Mouse (Mus musculus) gastrocnemius, adult 8-10 months (tissue): ENCODE measurements around the gene Mt4. TPM values are rescaled to one million over a fixed set of nuclear protein-coding genes. Genes with fewer than 3 reads are reported as not detected.

ENCODE experiments used
- DNase-seq, 2 experiments: peaks; one replicate each; pipeline ENCODE4 v3.0.0; 2022; ENCODE audit warnings: low spot score in 2 of 2
- total RNA-seq, 4 experiments: library from RNA; stranded (reverse); gene quantifications; 2 replicates each; pipeline ENCODE4 v1.2.4; 2022

The Mt4 gene
- total RNA-seq: not detected

GRCm38 (mm10) chr8:94136933-94137332 is at the start of gene Mt4:
Gene Mt4 (plus strand): TSS chr8:94137197.
- DNase-seq: no peak

DNA sequence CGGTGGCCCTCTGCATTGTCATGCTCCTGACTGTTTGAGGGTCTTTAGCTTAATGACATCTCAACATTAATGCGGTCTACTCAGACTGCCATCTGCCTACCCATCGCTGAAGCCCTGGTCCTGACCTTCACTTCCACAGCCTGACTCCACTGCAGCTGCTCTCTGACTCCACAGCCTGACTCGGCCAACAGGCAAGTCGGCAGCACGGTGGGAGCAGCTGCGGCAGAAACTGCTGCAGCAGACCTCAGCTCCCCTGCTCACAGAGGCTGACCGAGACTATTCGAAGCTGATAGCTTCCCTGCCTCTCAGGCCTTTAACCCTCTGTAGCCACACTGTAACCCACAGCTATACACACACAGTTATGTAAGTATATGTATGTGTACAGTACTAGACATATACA is 49.0 kb upstream of the Mt4 start:
- no peak for DNase-seq

DNA sequence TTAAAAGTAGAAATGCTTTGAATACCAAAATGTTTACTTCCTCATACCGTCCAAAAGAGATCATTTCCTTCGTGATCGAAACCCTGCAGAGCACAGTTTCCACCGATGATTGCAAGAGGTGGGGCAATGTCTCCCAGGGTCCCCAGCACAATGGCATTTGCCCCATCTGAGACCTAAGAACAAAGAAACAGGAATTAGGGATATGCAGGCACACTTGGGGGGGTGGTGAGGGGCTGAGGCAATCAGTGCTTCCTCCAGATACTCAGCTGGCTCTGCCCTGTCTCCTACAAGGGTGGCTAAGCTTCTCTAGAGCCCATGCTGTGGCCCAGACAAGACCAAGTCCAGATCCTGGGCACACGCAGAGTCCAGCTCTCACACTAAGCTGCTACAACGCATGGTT is 47.3 kb upstream of the Mt4 start:
- no peak for DNase-seq

- no peak for DNase-seq
Measured at GRCm38 (mm10) chr8:94092848-94093247, 44.1 kb upstream of the Mt4 start.

DNA sequence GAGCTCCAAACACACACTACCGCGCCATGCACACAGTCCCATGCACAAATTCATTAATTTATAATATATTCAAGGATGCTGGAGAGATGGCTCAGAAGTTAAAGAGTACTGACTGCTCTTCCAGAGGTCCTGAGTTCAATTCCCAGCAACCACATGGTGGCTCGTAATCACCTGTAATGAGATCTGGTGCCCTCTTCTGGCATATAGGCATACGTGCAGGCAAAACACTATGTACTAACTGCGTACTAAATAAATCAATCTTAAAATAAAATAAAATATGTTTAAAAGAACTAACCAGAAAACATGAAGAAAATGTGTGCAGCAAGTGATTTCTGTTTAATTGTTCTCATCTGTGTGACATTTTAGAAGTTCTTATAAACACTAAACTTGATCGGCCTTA is 42.7 kb upstream of the Mt4 start:
- no peak for DNase-seq

- DNase-seq: peak; percentile 98 to 100
Measured at GRCm38 (mm10) chr8:94098081-94098974, 38.7 kb upstream of the Mt4 start, which contains the start of gene Bbs2. Gene Bbs2 (minus strand): TSS chr8:94098928.

DNA sequence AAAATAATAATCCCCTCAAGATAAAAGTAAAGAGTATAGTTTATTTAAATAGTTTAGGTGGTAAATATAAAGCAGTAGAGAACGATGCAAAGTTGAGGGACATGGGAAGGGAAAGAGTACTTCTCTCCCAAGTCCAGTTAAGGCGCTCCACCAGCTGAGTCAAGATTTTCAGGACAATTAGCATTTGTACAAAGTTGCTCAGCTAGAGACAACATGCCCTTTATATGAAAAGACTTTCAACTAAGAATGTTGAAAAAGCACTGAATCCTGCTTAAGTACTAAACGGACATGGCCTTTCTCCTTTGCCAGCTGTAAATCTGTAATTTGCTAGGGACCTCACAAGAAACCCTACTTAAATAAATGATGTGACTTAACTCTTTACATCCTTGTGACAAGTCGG is 38.0 kb upstream of the Mt4 start:
- no peak for DNase-seq

DNA sequence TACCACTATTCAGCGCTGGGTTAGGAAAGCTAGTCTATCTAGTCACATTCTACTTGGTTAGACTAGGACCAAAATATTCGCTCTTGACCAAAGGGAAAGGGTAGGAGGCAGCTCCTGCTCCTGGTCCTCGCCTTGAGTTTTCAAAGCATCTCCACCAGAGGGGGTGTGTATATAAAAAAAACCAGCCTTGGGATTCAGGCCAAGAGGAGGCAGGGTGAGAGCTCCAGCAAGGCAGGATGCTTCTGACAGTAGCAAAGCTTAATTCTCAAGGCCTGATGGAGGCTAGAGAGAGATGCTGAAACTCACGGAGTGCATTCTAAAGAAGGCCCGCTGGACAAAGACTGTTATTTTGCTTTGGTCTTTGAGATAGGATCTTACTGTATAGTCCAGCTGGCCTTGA is 32.9 kb upstream of the Mt4 start:
- no peak for DNase-seq

GRCm38 (mm10) chr8:94107871-94108270 is 29.1 kb upstream of the Mt4 start:
- peak in 1 of 2 experiments; percentile 5 for DNase-seq

- no peak for DNase-seq
Measured at GRCm38 (mm10) chr8:94109396-94109795, 27.6 kb upstream of the Mt4 start.

DNA sequence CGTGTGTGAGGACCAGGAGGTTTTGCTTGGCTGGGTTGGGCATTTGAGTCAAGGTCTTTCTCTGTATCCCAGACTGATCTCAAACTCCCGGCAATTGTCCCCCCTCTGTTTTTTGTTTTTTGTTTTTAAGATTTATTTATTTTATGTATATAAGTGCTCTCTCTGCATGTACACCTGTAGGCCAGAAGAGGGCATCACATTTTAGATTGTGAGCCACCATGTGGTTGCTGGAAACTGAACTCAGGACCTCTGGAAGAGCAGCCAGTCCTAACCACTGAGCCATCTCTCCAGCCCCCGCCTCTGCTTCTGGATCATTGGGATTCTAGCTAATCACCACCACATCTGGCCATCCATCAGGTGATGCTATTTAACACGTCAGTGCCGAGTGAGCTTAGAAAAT is 27.2 kb upstream of the Mt4 start:
- no peak for DNase-seq

DNA sequence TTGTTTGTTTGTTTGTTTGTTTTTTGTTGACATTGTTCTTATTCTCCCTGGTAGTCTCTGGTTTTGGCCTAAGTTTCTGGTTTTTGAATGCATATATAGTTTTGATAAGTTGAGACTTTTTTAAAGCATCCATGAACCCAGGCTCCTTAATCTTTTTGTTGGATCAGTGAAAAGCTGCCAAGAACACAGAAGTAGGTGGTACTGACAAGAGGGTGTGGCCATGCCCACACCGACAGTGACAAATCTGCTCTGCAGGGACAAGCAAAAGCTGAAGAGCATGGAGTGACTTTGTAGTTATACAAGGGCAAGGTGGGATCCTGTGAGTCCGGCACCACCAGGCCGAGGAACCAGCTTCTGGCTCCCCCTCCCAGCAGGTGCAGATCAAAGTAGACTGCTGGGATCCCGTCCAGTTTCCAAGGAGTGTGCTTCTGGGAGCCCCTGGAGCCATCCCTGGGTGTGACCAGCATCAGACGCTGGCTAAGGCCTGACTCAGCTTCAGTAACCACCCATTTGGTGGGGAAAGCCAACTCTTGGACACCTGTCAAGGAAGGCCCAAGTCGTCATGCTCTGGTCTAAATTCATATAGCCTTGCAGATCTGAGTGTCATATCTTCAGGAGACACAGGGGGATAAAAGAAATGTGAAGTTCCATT is 26.3 kb upstream of the Mt4 start:
- DNase-seq: no peak

DNA sequence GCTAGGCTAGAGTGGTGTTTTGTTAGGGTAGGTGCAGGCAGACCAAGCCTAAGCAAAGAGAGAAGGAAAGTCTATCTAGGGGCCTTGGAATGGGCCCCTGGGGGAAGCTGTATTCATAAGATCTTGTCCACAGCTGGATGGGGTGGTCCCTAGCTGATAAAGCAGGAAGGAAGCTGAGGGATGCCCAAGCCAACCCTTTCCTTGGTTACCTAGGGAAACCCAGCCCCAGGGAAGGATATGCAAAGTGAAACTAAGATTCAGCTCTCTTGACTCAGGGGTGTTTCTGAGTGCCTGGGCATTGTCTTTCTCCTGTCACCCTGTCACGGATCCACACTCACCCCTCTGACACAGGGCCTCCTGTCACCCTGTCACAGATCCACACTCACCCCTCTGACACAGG is 23.6 kb upstream of the Mt4 start:
- no peak for DNase-seq

- no peak for DNase-seq
Measured at GRCm38 (mm10) chr8:94113972-94114371, 23.0 kb upstream of the Mt4 start.

GRCm38 (mm10) chr8:94118776-94119430 is 18.1 kb upstream of the Mt4 start:
- no peak for DNase-seq

- no peak for DNase-seq
Measured at GRCm38 (mm10) chr8:94121625-94122024, 15.4 kb upstream of the Mt4 start.

DNA sequence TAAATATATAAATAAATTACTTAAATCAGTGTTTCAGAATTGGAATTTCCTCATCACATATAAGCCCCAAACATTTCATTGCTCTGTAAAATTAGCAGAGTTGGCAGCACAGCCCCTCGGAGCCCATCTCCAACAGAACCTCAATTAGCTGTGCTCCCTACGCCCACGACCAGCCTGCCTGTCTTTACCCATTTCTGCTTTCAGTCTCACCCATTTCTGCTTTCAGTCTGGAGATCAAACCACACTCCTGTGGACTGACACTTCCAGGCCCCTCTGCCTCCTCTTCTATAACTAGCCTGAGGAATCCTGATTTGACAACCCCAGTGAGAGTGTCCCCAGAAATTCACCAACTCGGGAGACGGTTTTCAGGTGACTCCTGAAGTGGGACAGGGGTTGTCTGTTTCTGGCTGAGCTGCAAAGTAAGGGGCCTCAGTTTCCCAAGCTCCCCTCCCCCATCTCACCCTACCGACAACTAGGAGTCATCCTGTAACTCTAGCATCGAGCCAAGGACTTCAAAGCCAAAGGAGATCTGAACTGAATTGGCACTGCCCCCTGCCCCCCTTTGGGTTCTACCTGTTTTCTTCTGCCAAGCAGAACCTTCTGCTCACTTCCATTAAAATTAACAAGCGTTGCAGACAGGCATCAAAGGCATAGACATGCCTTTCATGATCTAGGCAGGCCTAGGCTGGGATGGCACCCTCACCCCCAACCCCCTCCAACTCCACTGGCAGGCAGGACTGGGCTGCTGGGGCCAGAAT is 14.1 kb upstream of the Mt4 start:
- DNase-seq: no peak

GRCm38 (mm10) chr8:94127711-94128110 is 9.3 kb upstream of the Mt4 start:
- no peak for DNase-seq

DNA sequence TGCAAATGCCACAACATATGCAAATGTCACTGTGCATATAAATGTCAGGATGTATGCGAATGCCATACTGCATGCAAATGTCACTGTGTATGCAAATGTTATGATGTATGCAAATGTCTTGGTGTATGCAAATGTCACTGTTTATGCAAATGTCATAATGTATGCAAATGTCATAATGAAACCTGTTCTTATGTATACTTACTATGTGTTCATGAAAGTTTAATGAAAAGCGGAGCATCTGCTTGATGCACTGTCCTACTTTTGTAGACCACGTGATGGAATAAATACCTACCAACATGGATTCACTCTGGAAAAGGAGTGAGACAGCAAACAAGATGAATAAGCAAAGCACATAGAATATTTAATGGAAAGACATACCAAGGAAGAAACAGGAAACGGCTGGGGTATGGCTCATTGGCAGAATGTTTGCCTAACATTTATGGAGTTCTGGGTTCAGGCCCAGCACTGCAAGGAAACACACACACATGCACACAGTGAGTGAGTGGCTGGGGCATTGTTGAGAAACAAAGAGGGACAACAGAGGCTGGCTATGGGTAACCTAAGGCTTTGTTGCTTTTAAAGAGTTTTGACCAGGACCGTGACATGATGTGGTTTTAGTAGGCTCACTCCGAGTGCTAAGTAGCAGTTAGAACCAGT is 7.7 kb upstream of the Mt4 start:
- no peak for DNase-seq

DNA sequence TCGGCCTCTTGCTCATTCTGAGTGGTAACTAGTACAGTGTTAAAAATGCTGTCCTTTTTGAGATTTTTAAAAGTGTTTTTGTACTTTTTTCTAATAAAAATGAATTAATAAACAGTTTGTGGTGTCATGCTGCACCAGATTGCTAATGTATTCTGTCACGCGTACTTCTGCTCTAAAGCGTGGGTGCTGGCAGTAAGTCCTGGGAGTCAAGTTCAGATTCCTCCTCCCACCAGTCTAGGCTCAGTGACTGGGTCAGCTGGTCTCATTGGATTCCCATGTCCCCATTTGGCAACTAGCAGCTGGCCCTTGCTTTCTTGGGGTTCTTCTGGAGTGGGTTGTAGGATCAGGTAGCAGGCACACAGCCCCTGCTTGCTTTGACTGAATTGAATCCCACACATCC is 6.9 kb upstream of the Mt4 start:
- DNase-seq: no peak

- DNase-seq: no peak
Measured at GRCm38 (mm10) chr8:94132096-94132495, 4.9 kb upstream of the Mt4 start.
